Mouse (Mus musculus) heart, postnatal 0 days (tissue): ENCODE data around the gene Cdyl.

Experiments
- CTCF ChIP-seq: IDR thresholded peaks from 2 replicates; pipeline ENCODE4 v1.5.1; 2016; ENCODE audit warnings: antibody characterized with exemption, control low read depth, low read depth
- EP300 ChIP-seq: IDR thresholded peaks from 2 replicates; pipeline ENCODE4 v1.6.1; 2016; ENCODE audit warnings: antibody characterized with exemption, low read depth

GRCm38 (mm10) chr13:35797811-35798522 lies 138.3 kb downstream of the Cdyl start:
- TF ChIP-seq EP300 (no peak), CTCF (no peak)
